Mouse (Mus musculus) midbrain, embryonic 16.5 days (tissue): ENCODE results near the gene Lrp8. TPM values are rescaled to one million over a fixed set of nuclear protein-coding genes. Genes with fewer than 3 reads are reported as not detected.

Experiments used
- ATAC-seq: fragments of 200-750 bp; cut with Nextera tagmentation; 2 replicates; pipeline ENCODE4 v1.8.0; 2017; ENCODE audit warnings: moderate TSS enrichment
- H3K27ac ChIP-seq: fragments of 300-500 bp; sonication (generic); 2 replicates; pipeline ENCODE4 v1.5.1; 2014; ENCODE audit warnings: mild to moderate bottlenecking, low read length, mixed read lengths
- H3K27me3 ChIP-seq: fragments of 300-500 bp; sonication (generic); 2 replicates; pipeline ENCODE4 v1.6.1; 2014; ENCODE audit warnings: low read depth, low read length, mixed read lengths; ENCODE audit not compliant: control insufficient read depth, insufficient read depth
- H3K36me3 ChIP-seq: fragments of 300-500 bp; sonication (generic); 2 replicates; pipeline ENCODE4 v1.6.1; 2014; ENCODE audit warnings: mild to moderate bottlenecking, low read length, moderate library complexity, mixed read lengths; ENCODE audit not compliant: control insufficient read depth, insufficient read depth
- H3K4me1 ChIP-seq: fragments of 300-500 bp; sonication (generic); 2 replicates; pipeline ENCODE4 v1.6.1; 2014; ENCODE audit warnings: mild to moderate bottlenecking, low read length, mixed read lengths; ENCODE audit not compliant: control insufficient read depth, insufficient read depth
- H3K4me2 ChIP-seq: fragments of 300-500 bp; sonication (generic); 2 replicates; pipeline ENCODE4 v1.6.1; 2014; ENCODE audit warnings: mild to moderate bottlenecking, low read length, mixed read lengths
- H3K4me3 ChIP-seq: fragments of 300-500 bp; sonication (generic); 2 replicates; pipeline ENCODE4 v1.5.1; 2014; ENCODE audit warnings: low read depth, mild to moderate bottlenecking, low read length, moderate library complexity, mixed read lengths
- H3K9ac ChIP-seq: fragments of 300-500 bp; sonication (generic); 2 replicates; pipeline ENCODE4 v1.6.1; 2014; ENCODE audit warnings: low read depth, low read length, mixed read lengths
- H3K9me3 ChIP-seq: fragments of 300-500 bp; sonication (generic); replicated peaks from 2 replicates; pipeline ENCODE4 v1.6.1; 2014; ENCODE audit warnings: mild to moderate bottlenecking, low read length, mixed read lengths; ENCODE audit not compliant: control insufficient read depth, poor library complexity, severe bottlenecking
- WGBS: fragments of 180-500 bp; shearing (Covaris S2); extraction: QIAGEN DNeasy Blood & Tissue Kit; methylation state at CpG from one replicate; pipeline ENCODE4 v1.1.7; 2014; 5-methylcytosine and 5-hydroxymethylcytosine counted together
- polyA plus RNA-seq: library from polyadenylated mRNA; unstranded; fragments of >200 nt; fragmentation: Nextera tagmentation; extraction: Ambion mirVana; gene quantifications from 2 replicates; pipeline ENCODE4 v1.2.1, GENCODE M21; 2015

Gene Lrp8
- polyA plus RNA-seq, 1 experiment from 2014 or later = 44.4 TPM

DNA sequence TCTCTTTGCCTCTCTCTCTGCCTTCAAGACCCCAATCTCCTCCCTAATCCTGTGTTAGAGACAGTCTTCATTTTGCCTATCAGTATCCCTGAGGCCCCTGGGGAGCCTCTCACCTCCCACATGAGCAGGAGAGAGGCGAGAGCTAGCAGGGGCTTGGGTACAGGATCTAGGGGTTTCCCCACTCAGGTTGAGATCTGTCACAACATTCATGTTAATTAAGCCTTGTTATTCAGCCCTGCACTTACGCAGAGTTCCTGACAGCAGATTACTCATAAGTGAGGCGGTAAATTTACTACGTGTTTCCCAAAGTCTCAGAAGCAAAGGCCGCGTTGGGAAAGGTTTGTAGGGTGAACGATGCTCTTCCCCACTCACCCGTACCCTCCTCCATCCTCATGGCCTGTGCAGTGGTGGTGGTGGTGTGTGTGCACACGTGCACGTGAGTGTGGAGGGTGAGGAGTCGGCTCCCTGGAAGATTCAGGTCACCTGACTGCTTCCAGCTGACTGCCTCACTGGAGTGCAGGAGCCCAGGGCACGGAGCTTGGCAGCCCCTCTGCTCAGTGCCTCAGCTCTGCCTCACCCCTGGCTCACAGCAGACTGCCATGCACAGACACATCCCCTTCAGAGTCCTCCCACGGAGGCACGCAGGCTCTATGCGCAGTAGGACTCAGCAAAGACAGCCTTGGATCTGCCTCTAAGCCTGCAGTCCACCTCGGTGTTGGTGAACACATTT is 18.1 kb downstream of the Lrp8 start:
- H3K9ac ChIP-seq = peak overlapping the region; percentile 12
- H3K9me3 ChIP-seq = no peaks in the 10 kb centered on the region
- H3K4me1 ChIP-seq = peaks cover 62% of the 10 kb centered on the region
- peak overlapping the region; percentile 50 for H3K27ac ChIP-seq
- peak; percentile 9; the same call in 1 of the 2 replicates for ATAC-seq
- H3K27me3 ChIP-seq = no peaks in the 10 kb centered on the region
- H3K4me2 ChIP-seq = no peak overlapping the region
- H3K36me3 ChIP-seq = no peaks in the 10 kb centered on the region
- no peak overlapping the region for H3K4me3 ChIP-seq
- 51% methylated on average over 16 of the region's 16 CpGs for WGBS

DNA sequence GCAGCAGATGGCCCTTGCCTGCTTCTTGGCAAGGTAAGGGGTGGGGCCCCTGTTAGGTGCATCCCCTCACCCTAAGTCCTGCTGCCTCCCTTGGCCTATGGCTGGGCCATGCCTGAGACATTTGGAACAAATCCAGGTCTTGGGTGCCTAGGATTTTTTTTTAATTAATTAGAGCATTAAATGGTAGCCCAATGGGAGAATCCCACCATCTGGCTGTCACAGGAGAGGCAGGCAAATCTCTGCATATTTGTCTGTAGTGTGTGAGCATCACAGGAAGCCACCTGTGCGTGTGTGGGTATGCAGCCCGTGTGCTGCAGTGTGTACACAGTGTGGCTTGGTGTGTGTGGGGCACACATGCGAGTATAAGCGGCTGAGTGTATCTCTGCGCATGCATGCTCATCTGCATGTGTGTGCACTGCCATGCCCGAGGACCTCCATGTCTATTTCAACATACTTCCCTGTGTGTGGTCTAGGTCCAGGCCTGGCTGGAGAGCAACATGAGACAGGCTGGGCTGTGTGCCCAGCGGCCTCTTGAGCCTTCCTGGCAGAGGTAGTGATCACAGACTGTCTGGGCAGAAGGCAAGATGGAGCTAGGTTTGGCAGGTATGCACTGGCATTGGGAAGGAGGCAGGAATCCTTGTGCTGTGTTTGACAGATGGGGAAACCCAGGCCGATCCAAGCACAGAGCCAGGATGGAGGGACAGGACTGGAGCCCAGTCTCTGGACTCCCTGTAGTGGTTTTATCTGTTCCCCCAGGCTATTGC is 19.0 kb downstream of the Lrp8 start:
- ATAC-seq = no peak
- no peak overlapping the region for H3K9ac ChIP-seq
- no peak overlapping the region for H3K4me3 ChIP-seq
- WGBS = 71% methylated on average over 8 of the region's 8 CpGs
- H3K4me1 ChIP-seq = peaks cover 70% of the 10 kb centered on the region
- no peak overlapping the region for H3K4me2 ChIP-seq
- H3K27ac ChIP-seq = 0 out of 2 replicates have a peak overlapping the region, but pooled peaks have one; percentile 5
- H3K36me3 ChIP-seq = no peaks in the 10 kb centered on the region
- H3K9me3 ChIP-seq = no peaks in the 10 kb centered on the region
- no peaks in the 10 kb centered on the region for H3K27me3 ChIP-seq

DNA sequence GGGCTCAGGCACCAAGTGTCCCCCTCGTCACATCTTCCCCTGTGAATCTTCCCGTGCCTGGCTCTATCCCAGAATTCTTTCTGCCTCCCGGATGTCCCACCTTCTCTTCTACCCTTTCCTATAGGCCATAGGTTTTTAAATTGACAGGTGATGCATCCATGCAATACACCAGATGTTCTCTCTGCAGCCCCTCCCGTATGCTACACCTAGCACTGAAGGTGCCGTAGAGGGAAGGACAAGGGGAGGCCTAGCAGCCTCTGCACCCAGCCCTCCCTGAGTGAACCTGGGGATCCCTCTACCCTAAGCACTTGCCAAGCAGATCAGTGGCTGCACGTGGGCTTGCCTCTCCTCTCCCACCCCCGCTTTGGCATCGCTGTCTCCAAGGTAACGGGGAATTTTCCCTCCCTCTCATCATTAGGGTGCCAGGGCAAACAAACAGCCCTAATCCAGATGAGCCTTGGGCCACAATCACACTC is 20.9 kb downstream of the Lrp8 start:
- H3K27ac ChIP-seq = peak overlapping the region; percentile 81
- H3K27me3 ChIP-seq = no peaks in the 10 kb centered on the region
- no peaks in the 10 kb centered on the region for H3K9me3 ChIP-seq
- H3K36me3 ChIP-seq = no peaks in the 10 kb centered on the region
- 12% methylated on average over 9 of the region's 9 CpGs for WGBS
- H3K9ac ChIP-seq = peak overlapping the region; percentile 62
- H3K4me3 ChIP-seq = peak overlapping the region; percentile 26
- peak overlapping the region; percentile 56 for H3K4me2 ChIP-seq
- peak; percentile 73 for ATAC-seq
- H3K4me1 ChIP-seq = peaks cover 79% of the 10 kb centered on the region

DNA sequence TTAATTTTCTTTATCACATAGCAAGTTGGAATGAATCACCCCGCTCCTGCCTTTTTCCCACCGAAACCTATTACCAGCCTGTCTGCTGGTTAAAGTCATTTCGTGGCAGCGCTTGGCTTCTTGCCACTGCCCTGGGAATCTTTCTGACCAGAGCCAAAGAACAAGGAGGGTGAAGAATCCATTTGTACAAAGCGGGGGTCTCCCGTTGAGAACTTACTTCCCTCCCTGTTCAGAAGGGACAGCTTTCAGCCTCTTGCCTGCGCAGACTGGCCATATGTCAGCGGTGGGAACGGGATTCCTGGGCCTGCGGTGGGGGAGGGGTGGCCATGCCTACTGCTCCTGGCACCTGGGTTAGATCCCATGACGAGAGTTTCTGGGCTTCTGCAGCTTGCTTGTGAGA is 21.4 kb downstream of the Lrp8 start:
- Histone ChIP-seq H3K4me1 (peaks cover 85% of the 10 kb centered on the region), H3K27me3 (no peaks in the 10 kb centered on the region), H3K36me3 (no peaks in the 10 kb centered on the region), H3K4me2 (peak overlapping the region; percentile 56), H3K4me3 (peak overlapping the region; percentile 26), H3K9me3 (no peaks in the 10 kb centered on the region), H3K27ac (peak overlapping the region; percentile 81), H3K9ac (peak overlapping the region; percentile 62)
- 0 out of 2 replicates have a peak, but pooled peaks have one; percentile 9 for ATAC-seq
- WGBS = 6% methylated on average over 11 of the region's 11 CpGs

DNA sequence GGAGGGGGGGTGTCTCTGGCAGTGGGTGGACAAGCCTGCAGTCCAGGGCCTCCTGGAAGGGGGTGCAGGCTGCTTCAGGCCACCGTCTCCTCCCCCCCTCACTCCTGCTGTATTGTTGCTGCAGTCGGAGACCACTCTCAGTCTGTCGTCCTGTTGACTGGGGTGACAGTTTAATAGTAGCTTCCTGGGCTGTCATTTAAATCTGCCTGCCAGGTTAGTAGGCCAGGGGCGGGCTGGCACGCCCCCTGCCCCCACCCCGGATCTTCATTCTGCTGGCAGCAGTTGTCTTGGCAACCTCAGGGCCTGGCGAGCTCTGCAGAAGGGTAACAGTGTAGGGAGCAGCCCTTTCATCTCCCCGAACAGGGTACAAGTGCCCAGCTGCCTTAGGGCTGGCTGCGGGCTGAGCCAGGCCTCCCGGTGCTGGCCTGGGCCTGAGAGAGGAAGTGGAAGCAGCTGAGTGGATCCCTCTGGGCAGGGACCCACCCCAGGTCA is 26.7 kb downstream of the Lrp8 start:
- Histone ChIP-seq H3K27me3 (no peaks in the 10 kb centered on the region), H3K9me3 (no peaks in the 10 kb centered on the region), H3K27ac (peak overlapping the region; percentile 79), H3K36me3 (no peaks in the 10 kb centered on the region), H3K4me3 (no peak overlapping the region), H3K4me1 (peaks cover 89% of the 10 kb centered on the region), H3K9ac (peak overlapping the region; percentile 51), H3K4me2 (peak overlapping the region; percentile 29; the same call in 1 of the 2 replicates)
- WGBS = 11% methylated on average over 10 of the region's 10 CpGs
- ATAC-seq = peak; percentile 62

DNA sequence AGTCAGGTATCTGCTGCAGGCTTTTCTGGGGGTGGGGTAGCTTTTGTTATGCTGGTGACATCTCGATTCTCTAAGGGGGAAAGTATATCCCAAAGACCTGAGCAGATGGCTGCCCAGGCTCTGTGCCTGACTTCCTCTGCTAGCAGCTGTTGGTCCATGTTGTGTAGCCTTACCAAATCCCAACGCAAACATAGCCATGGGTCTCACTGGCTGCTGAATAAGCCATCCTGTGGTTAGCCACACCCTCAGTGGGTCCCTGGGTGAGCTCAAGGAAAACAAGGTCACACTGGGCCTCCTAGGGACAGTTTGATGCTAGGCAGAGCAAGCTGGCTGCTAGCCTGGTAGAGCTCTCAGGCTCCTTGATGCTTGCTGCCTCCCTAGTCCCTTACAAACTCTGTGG is 27.6 kb downstream of the Lrp8 start:
- Histone ChIP-seq H3K36me3 (no peaks in the 10 kb centered on the region), H3K27me3 (no peaks in the 10 kb centered on the region), H3K4me1 (peaks cover 89% of the 10 kb centered on the region), H3K27ac (peak overlapping the region; percentile 79), H3K9ac (peak overlapping the region; percentile 51), H3K4me3 (no peak overlapping the region), H3K4me2 (no peak overlapping the region), H3K9me3 (no peaks in the 10 kb centered on the region)
- no peak for ATAC-seq
- WGBS = 28% methylated on average over 2 of the region's 2 CpGs

DNA sequence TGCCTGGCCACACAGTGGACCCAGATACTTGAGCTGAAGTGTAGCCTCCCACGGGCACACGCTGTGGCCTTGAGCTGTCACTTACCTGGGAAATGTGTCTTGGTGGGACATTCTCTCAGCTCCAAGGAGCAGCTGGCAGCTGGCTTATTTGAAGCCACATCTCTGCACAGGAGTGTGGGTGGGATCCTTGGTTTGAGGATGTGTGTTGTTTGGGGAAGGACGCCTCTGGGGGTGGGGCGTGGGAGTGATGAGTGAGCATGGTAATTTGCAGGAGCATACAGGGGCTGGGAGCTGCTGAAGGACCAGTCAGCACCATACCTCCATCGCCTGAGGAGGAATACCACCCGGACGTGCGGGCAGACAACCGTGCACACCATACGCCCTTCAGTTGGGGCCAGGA is 28.1 kb downstream of the Lrp8 start:
- ATAC-seq = no peak
- 38% methylated on average over 10 of the region's 10 CpGs for WGBS
- Histone ChIP-seq H3K4me2 (no peak overlapping the region), H3K4me1 (peaks cover 89% of the 10 kb centered on the region), H3K9ac (peak overlapping the region; percentile 51), H3K27me3 (no peaks in the 10 kb centered on the region), H3K4me3 (no peak overlapping the region), H3K27ac (peak overlapping the region; percentile 79), H3K9me3 (no peaks in the 10 kb centered on the region), H3K36me3 (no peaks in the 10 kb centered on the region)

DNA sequence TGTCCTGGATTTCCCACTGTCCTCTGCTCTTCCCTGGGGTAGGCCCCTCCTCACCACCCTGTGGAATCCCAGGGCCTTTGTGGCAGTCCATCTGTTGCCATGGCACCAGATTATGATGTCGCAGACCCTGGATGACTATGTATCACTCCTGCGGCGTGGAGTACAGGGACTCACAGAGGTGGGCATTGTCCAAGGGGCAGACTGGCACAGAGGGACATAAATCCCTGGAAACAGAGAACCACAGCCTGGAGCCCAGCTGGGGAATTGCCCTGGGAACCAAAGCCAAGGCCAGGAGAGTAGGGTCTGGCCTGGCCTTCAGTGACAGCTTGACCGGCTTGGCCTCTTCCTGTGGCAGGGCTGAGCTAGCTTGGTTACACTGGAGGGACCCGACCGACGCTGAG is 28.8 kb downstream of the Lrp8 start:
- Histone ChIP-seq H3K4me1 (peaks cover 90% of the 10 kb centered on the region), H3K9me3 (no peaks in the 10 kb centered on the region), H3K9ac (peak overlapping the region; percentile 46), H3K27ac (peak overlapping the region; percentile 79), H3K4me3 (no peak overlapping the region), H3K27me3 (no peaks in the 10 kb centered on the region), H3K36me3 (no peaks in the 10 kb centered on the region; the same call in 1 of the 2 replicates), H3K4me2 (peak overlapping the region; percentile 14; the same call in 1 of the 2 replicates)
- peak; percentile 40 for ATAC-seq
- 8% methylated on average over 7 of the region's 7 CpGs for WGBS
